Comparison of ENCODE assay signal across 16 mouse cellular contexts in genomic region chr12:64640864-64641416, GRCm38 (mm10).
A peak's percentile ranks its signal among the peaks of the same experiment; 100 is the strongest.
DNase-seq lines count a peak whose midpoint lies in the region; ATAC-seq and TF ChIP-seq lines count a peak whose summit lies in the region.
"Had no signal": no experiment of that assay in that cellular context is flagged by ENCODE, and none has a peak within 500 bp of the region (broad histone marks: within the 10 kb centered on the region; RNA-seq: fewer than 3 reads in every experiment).

No protein-coding gene starts in this region.

- H3K4me2 ChIP-seq in forebrain, postnatal 0 days (ENCODE audit: low read depth): no peak overlapping the region
- no peak overlapping the region for H3K4me2 ChIP-seq in forebrain, embryonic 12.5 days
- no peak overlapping the region for H3K4me2 ChIP-seq in lung, embryonic 14.5 days
- H3K4me2 ChIP-seq in hindbrain, embryonic 12.5 days (replicated peaks): no peak overlapping the region
- no peak overlapping the region for H3K4me2 ChIP-seq in stomach, postnatal 0 days (replicated peaks; ENCODE audit: low read depth)
- no peak overlapping the region for H3K4me2 ChIP-seq in kidney, embryonic 14.5 days (replicated peaks; ENCODE audit: low read depth, low read length)
- H3K4me2 ChIP-seq: limb, embryonic 15.5 days; lung, embryonic 15.5 days had no signal

- H3K4me1 ChIP-seq in forebrain, postnatal 0 days (ENCODE audit: insufficient read depth): no peaks in the 10 kb centered on the region
- H3K4me1 ChIP-seq in forebrain, embryonic 12.5 days: no peaks in the 10 kb centered on the region
- no peaks in the 10 kb centered on the region for H3K4me1 ChIP-seq in lung, embryonic 14.5 days (ENCODE audit: insufficient read depth)
- no peaks in the 10 kb centered on the region for H3K4me1 ChIP-seq in hindbrain, embryonic 12.5 days
- H3K4me1 ChIP-seq in stomach, postnatal 0 days (replicated peaks; ENCODE audit: control insufficient read depth, insufficient read depth): no peaks in the 10 kb centered on the region
- no peaks in the 10 kb centered on the region for H3K4me1 ChIP-seq in kidney, embryonic 14.5 days (ENCODE audit: control insufficient read depth, insufficient read depth, low read length)
- H3K4me1 ChIP-seq: limb, embryonic 15.5 days; lung, embryonic 15.5 days had no signal

- H3K27ac ChIP-seq in forebrain, postnatal 0 days (ENCODE audit: low read depth, low read length): no peak overlapping the region; the same call in 1 of the 2 replicates
- H3K27ac ChIP-seq in forebrain, embryonic 12.5 days: no peak overlapping the region
- H3K27ac ChIP-seq in lung, embryonic 14.5 days (ENCODE audit: low read depth): no peak overlapping the region
- H3K27ac ChIP-seq in hindbrain, embryonic 12.5 days: no peak overlapping the region
- no peak overlapping the region for H3K27ac ChIP-seq in stomach, postnatal 0 days (replicated peaks)
- H3K27ac ChIP-seq in kidney, embryonic 14.5 days (ENCODE audit: low read depth, low read length): no peak overlapping the region
- H3K27ac ChIP-seq: limb, embryonic 15.5 days; lung, embryonic 15.5 days had no signal

- peak; percentile 72 for TF ChIP-seq CTCF in forebrain, postnatal 0 days (IDR thresholded peaks at IDR 0.05; ENCODE audit: low read depth)
- TF ChIP-seq CTCF in lung, embryonic 14.5 days (IDR thresholded peaks at IDR 0.05; ENCODE audit: low read depth): no peak
- TF ChIP-seq CTCF in stomach, postnatal 0 days (IDR thresholded peaks at IDR 0.05; ENCODE audit: low read depth): peak; percentile 25; the same call in 1 of the 2 replicates

- no peaks in the 10 kb centered on the region for H3K36me3 ChIP-seq in forebrain, postnatal 0 days (ENCODE audit: insufficient read depth)
- H3K36me3 ChIP-seq in forebrain, embryonic 12.5 days (replicated peaks): no peaks in the 10 kb centered on the region
- no peaks in the 10 kb centered on the region for H3K36me3 ChIP-seq in lung, embryonic 14.5 days (ENCODE audit: insufficient read depth)
- no peaks in the 10 kb centered on the region for H3K36me3 ChIP-seq in hindbrain, embryonic 12.5 days
- no peaks in the 10 kb centered on the region for H3K36me3 ChIP-seq in stomach, postnatal 0 days (ENCODE audit: control insufficient read depth, insufficient read depth, low read length)
- no peaks in the 10 kb centered on the region for H3K36me3 ChIP-seq in kidney, embryonic 14.5 days (ENCODE audit: control insufficient read depth, insufficient read depth, low read length)
- H3K36me3 ChIP-seq: limb, embryonic 15.5 days; lung, embryonic 15.5 days had no signal

- H3K4me3 ChIP-seq in forebrain, postnatal 0 days (ENCODE audit: low read depth, low read length): no peak overlapping the region
- H3K4me3 ChIP-seq in forebrain, embryonic 12.5 days (replicated peaks): no peak overlapping the region
- H3K4me3 ChIP-seq in lung, embryonic 14.5 days (ENCODE audit: low read depth, low read length): no peak overlapping the region
- no peak overlapping the region for H3K4me3 ChIP-seq in hindbrain, embryonic 12.5 days
- H3K4me3 ChIP-seq in stomach, postnatal 0 days (ENCODE audit: low read depth, low read length): no peak overlapping the region
- no peak overlapping the region for H3K4me3 ChIP-seq in kidney, embryonic 14.5 days (ENCODE audit: low read length)
- H3K4me3 ChIP-seq: limb, embryonic 15.5 days; lung, embryonic 15.5 days had no signal

- H3K27me3 ChIP-seq in forebrain, postnatal 0 days (ENCODE audit: insufficient read depth, low read length): no peaks in the 10 kb centered on the region
- no peaks in the 10 kb centered on the region for H3K27me3 ChIP-seq in forebrain, embryonic 12.5 days
- no peaks in the 10 kb centered on the region for H3K27me3 ChIP-seq in lung, embryonic 14.5 days (ENCODE audit: insufficient read depth, low read length)
- no peaks in the 10 kb centered on the region for H3K27me3 ChIP-seq in hindbrain, embryonic 12.5 days
- H3K27me3 ChIP-seq in stomach, postnatal 0 days (ENCODE audit: control insufficient read depth, insufficient read depth, low read length): no peaks in the 10 kb centered on the region
- H3K27me3 ChIP-seq in kidney, embryonic 14.5 days (ENCODE audit: control insufficient read depth, insufficient read depth, low read length): no peaks in the 10 kb centered on the region
- H3K27me3 ChIP-seq: limb, embryonic 15.5 days; lung, embryonic 15.5 days had no signal

- peak; percentile 63; the same call in 1 of the 2 replicates for ATAC-seq in forebrain, postnatal 0 days
- no peak for ATAC-seq in forebrain, embryonic 12.5 days (ENCODE audit: low FRiP score)
- ATAC-seq in lung, embryonic 14.5 days (ENCODE audit: insufficient read depth): no peak
- ATAC-seq in hindbrain, embryonic 12.5 days (ENCODE audit: low FRiP score): peak; percentile 19; the same call in 1 of the 2 replicates
- no peak for ATAC-seq in stomach, postnatal 0 days (ENCODE audit: low FRiP score, low TSS enrichment)
- ATAC-seq in kidney, embryonic 14.5 days (ENCODE audit: low FRiP score, low TSS enrichment): no peak
- ATAC-seq: intestine, embryonic 16.5 days had no signal

- peak; percentile 82 for DNase-seq in forebrain, postnatal 0 days
- DNase-seq in lung, embryonic 14.5 days: peak; percentile 26
- DNase-seq in lung, adult 18-20 months: no peak
- DNase-seq in stomach, postnatal 0 days (ENCODE audit: low spot score): no peak
- DNase-seq: adrenal gland, postnatal 14 days; heart, adult 11 months; heart, postnatal 10 days; kidney, postnatal 36 days; layer of hippocampus, postnatal 36 days; thymus, postnatal 4 days had no signal

- no peak for TF ChIP-seq EP300 in stomach, postnatal 0 days (optimal IDR thresholded peaks at IDR 0.05)

- no peak overlapping the region for H3K9ac ChIP-seq in forebrain, postnatal 0 days
- no peak overlapping the region for H3K9ac ChIP-seq in forebrain, embryonic 12.5 days
- no peak overlapping the region for H3K9ac ChIP-seq in lung, embryonic 14.5 days
- H3K9ac ChIP-seq in hindbrain, embryonic 12.5 days: no peak overlapping the region
- no peak overlapping the region for H3K9ac ChIP-seq in stomach, postnatal 0 days (ENCODE audit: low read length)
- no peak overlapping the region for H3K9ac ChIP-seq in kidney, embryonic 14.5 days (ENCODE audit: low read depth, low read length)
- H3K9ac ChIP-seq: limb, embryonic 15.5 days; lung, embryonic 15.5 days had no signal

- no peaks in the 10 kb centered on the region for H3K9me3 ChIP-seq in forebrain, postnatal 0 days (ENCODE audit: low read length)
- H3K9me3 ChIP-seq in forebrain, embryonic 12.5 days: no peaks in the 10 kb centered on the region
- H3K9me3 ChIP-seq in lung, embryonic 14.5 days (ENCODE audit: low read depth, low read length): no peaks in the 10 kb centered on the region
- H3K9me3 ChIP-seq in hindbrain, embryonic 12.5 days (replicated peaks): no peaks in the 10 kb centered on the region
- no peaks in the 10 kb centered on the region for H3K9me3 ChIP-seq in stomach, postnatal 0 days (ENCODE audit: control insufficient read depth, low read length)
- no peaks in the 10 kb centered on the region for H3K9me3 ChIP-seq in kidney, embryonic 14.5 days (ENCODE audit: control insufficient read depth, low read length)
- H3K9me3 ChIP-seq: limb, embryonic 15.5 days; lung, embryonic 15.5 days had no signal

- WGBS in forebrain, postnatal 0 days: 26% methylated on average over 1 of the region's 1 CpGs
- WGBS in forebrain, embryonic 12.5 days: 50% methylated on average over 1 of the region's 1 CpGs
- 44% methylated on average over 1 of the region's 1 CpGs for WGBS in lung, embryonic 14.5 days
- WGBS in hindbrain, embryonic 12.5 days: 74% methylated on average over 1 of the region's 1 CpGs
- 26% methylated on average over 1 of the region's 1 CpGs for WGBS in stomach, postnatal 0 days
- 37% methylated on average over 1 of the region's 1 CpGs for WGBS in kidney, embryonic 14.5 days

Comparison
In these comparisons a context has a peak if more than half of its experiments do, and no peak if none do; other contexts are left out.
1. ATAC-seq: peak in forebrain, postnatal 0 days (single experiment) and hindbrain, embryonic 12.5 days (single experiment); none in forebrain, embryonic 12.5 days (single experiment), lung, embryonic 14.5 days (single experiment), stomach, postnatal 0 days (single experiment) and kidney, embryonic 14.5 days (single experiment).
2. DNase-seq: peak in forebrain, postnatal 0 days (single experiment) and lung, embryonic 14.5 days (single experiment); none in lung, adult 18-20 months (0 of 2) and stomach, postnatal 0 days (single experiment).